Mouse (Mus musculus): ENCODE measurements around the gene Bex3. TPM values are rescaled to one million over a fixed set of nuclear protein-coding genes. Genes with fewer than 3 reads are reported as not detected.
A peak's percentile ranks its signal among the peaks of the same experiment; 100 is the strongest.
"Not testable (repeated sequence)": the region's sequence is repeated elsewhere in the genome, so short reads cannot be mapped to it uniquely, and the experiment has no call there.

Gene Bex3
- polyA plus RNA-seq, 2 experiments: 442 to 467 TPM

DNA sequence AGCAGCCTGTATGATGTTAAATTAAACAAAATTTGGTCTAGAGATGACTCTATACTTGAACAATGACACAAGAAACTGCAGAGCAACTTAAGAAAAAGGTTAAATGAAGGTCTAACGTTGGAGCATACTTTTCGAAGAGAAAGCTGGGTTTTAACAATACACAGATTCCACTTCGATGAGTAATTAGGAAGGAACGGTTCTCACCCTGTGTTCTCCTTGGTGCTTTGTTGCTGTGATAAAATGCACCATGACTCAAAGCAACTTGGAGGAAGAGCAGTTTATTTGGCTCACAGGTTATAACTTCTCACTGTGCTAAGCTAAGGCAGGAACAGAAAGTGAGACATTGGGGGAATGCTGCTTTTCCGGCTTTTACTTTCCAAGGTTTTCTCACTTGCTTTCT is 2.3 kb upstream of the Bex3 start:
- TF ChIP-seq POLR2A (IDR thresholded peaks at IDR 0.05; ENCODE audit: borderline replicate concordance, extremely low read depth, insufficient read depth, insufficient read length): no peak
- no peak overlapping the region for H3K4me3 ChIP-seq (replicated peaks; ENCODE audit: low read length)
- no peak overlapping the region for H3K9ac ChIP-seq (ENCODE audit: low read depth, low read length, severe bottlenecking)
- peaks cover 4% of the 10 kb centered on the region; the same call in 1 of the 2 replicates for H3K4me1 ChIP-seq (ENCODE audit: control insufficient read depth, insufficient read depth, low read length)
- no peak overlapping the region for H3K4me2 ChIP-seq (replicated peaks; ENCODE audit: low read depth, low read length, severe bottlenecking)
- ATAC-seq (ENCODE audit: low FRiP score, low read depth) (no peak), DNase-seq (ENCODE audit: low spot score) (no peak)
- no peaks in the 10 kb centered on the region for H3K27me3 ChIP-seq (ENCODE audit: control insufficient read depth, insufficient read depth, low read length)
- H3K36me3 ChIP-seq (ENCODE audit: control insufficient read depth, insufficient read depth, low read length): no peaks in the 10 kb centered on the region; the same call in 1 of the 2 replicates
- no peak overlapping the region for H3K27ac ChIP-seq (replicated peaks; ENCODE audit: low read depth, low read length)
- WGBS: 67% methylated on average over 5 of the region's 5 CpGs
- no peaks in the 10 kb centered on the region for H3K9me3 ChIP-seq (ENCODE audit: control insufficient read depth, low read length)

DNA sequence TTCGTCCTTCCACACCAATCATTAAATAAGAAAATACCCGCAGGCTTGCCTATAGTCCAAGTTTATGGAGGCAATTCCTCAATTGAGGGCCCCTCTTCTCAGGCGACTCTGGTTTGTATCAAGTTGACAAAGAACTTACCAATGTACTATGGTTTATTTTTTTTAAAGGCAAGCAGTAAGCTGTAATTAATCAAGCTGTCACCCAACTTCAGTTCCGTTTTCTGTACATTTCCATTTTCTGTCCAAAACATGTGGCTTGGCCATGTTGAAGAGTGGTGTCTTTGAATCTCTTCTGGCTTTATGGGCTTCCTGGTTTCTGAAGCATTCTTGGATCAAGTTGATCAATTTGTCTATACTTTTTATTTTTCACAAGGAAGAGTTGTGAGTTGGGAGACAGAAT is 1.9 kb upstream of the Bex3 start:
- H3K4me2 ChIP-seq (replicated peaks; ENCODE audit: low read depth, low read length, severe bottlenecking): no peak overlapping the region
- H3K36me3 ChIP-seq (ENCODE audit: control insufficient read depth, insufficient read depth, low read length): no peaks in the 10 kb centered on the region; the same call in 1 of the 2 replicates
- TF ChIP-seq POLR2A (IDR thresholded peaks at IDR 0.05; ENCODE audit: borderline replicate concordance, extremely low read depth, insufficient read depth, insufficient read length): no peak
- H3K4me1 ChIP-seq (ENCODE audit: control insufficient read depth, insufficient read depth, low read length): peaks cover 4% of the 10 kb centered on the region; the same call in 1 of the 2 replicates
- no peaks in the 10 kb centered on the region for H3K27me3 ChIP-seq (ENCODE audit: control insufficient read depth, insufficient read depth, low read length)
- 49% methylated on average over 4 of the region's 4 CpGs for WGBS
- H3K9me3 ChIP-seq (ENCODE audit: control insufficient read depth, low read length): no peaks in the 10 kb centered on the region
- DNase-seq (ENCODE audit: low spot score) (no peak), ATAC-seq (ENCODE audit: low FRiP score, low read depth) (no peak)
- no peak overlapping the region for H3K27ac ChIP-seq (replicated peaks; ENCODE audit: low read depth, low read length)
- no peak overlapping the region for H3K4me3 ChIP-seq (replicated peaks; ENCODE audit: low read length)
- no peak overlapping the region for H3K9ac ChIP-seq (ENCODE audit: low read depth, low read length, severe bottlenecking)

DNA sequence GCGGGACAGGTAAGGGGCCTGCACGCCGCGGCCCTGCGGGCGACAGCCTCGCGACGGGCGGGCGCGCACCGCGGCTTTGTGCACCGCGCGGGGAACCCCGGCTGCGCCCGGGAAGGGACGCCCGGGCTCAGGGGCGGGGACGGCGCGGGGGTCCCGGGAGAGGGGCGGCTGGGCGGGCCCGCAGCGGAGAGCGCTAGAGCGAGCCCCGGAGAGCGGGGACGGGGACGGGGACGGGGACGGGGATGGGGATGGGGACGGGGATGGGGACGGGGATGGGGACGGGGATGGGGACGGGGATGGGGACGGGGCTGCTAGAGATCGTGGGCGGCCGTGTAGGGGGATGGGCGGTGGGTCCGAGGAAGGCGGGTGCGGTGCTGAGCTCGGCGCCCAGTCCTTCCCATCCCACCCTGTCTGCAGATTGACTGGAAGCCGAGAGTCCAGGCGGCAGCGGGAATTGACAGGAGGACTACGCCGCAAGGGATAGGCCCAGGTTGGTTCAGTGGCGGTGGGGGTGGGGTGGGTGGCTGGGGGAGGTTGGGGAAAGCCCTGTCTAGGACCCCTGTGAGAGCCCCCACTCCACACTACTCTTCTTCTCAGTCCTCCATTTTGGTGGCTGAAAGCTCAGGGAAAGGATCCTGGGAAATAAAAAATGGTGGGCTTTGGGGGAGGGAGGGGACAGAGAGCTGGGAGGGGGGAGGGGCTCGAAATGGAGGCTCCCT is 499 bp downstream of the Bex3 start:
- peak; percentile 19 for DNase-seq (ENCODE audit: low spot score)
- not testable (repeated sequence) for H3K4me1 ChIP-seq (ENCODE audit: control insufficient read depth, insufficient read depth, low read length); H3K36me3 ChIP-seq (ENCODE audit: control insufficient read depth, insufficient read depth, low read length); H3K9me3 ChIP-seq (ENCODE audit: control insufficient read depth, low read length); ATAC-seq (ENCODE audit: low FRiP score, low read depth); H3K27me3 ChIP-seq (ENCODE audit: control insufficient read depth, insufficient read depth, low read length)
- H3K27ac ChIP-seq (replicated peaks; ENCODE audit: low read depth, low read length): 0 out of 2 replicates have a peak overlapping the region, but pooled peaks have one; percentile 58
- H3K4me2 ChIP-seq (replicated peaks; ENCODE audit: low read depth, low read length, severe bottlenecking): peak overlapping the region; percentile 31
- peak overlapping the region; percentile 41 for H3K4me3 ChIP-seq (replicated peaks; ENCODE audit: low read length)
- peak overlapping the region; percentile 55 for H3K9ac ChIP-seq (ENCODE audit: low read depth, low read length, severe bottlenecking)
- 23% methylated on average over 6 of the region's 60 CpGs for WGBS

- WGBS: 24% methylated on average over 3 of the region's 3 CpGs
- H3K9me3 ChIP-seq (ENCODE audit: control insufficient read depth, low read length): no peaks in the 10 kb centered on the region
- DNase-seq (ENCODE audit: low spot score) (no peak), ATAC-seq (ENCODE audit: low FRiP score, low read depth) (no peak)
- no peaks in the 10 kb centered on the region for H3K27me3 ChIP-seq (ENCODE audit: control insufficient read depth, insufficient read depth, low read length)
- no peaks in the 10 kb centered on the region; the same call in 1 of the 2 replicates for H3K36me3 ChIP-seq (ENCODE audit: control insufficient read depth, insufficient read depth, low read length)
- peaks cover 4% of the 10 kb centered on the region; the same call in 1 of the 2 replicates for H3K4me1 ChIP-seq (ENCODE audit: control insufficient read depth, insufficient read depth, low read length)
- no peak overlapping the region for H3K4me2 ChIP-seq (replicated peaks; ENCODE audit: low read depth, low read length, severe bottlenecking)
- no peak overlapping the region for H3K27ac ChIP-seq (replicated peaks; ENCODE audit: low read depth, low read length)
- no peak for TF ChIP-seq POLR2A (IDR thresholded peaks at IDR 0.05; ENCODE audit: borderline replicate concordance, extremely low read depth, insufficient read depth, insufficient read length)
- no peak overlapping the region for H3K4me3 ChIP-seq (replicated peaks; ENCODE audit: low read length)
- H3K9ac ChIP-seq (ENCODE audit: low read depth, low read length, severe bottlenecking): no peak overlapping the region
Observed at GRCm38 (mm10) chrX:136274542-136274941, 4.5 kb downstream of the Bex3 start.

DNA sequence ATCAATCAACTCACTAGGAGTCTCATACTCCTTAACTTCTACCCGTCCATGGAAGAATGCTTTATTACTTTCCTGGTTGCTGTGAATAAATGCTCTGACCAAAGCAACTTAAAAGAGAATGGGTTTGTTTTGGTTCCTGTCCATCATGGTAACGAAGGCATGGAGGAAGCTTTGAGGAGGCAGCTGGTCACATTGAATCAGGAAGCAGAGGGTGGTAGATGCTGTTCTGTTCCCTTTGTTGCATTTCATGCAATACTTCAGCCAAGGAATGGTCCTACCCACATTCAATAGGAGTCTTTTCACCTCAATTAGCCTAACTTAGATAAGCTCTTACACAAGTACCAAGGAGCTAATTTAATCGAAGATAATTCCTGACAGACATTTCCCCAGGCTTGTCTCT is 5.3 kb downstream of the Bex3 start:
- no peak for ATAC-seq (ENCODE audit: low FRiP score, low read depth)
- no peak for TF ChIP-seq POLR2A (IDR thresholded peaks at IDR 0.05; ENCODE audit: borderline replicate concordance, extremely low read depth, insufficient read depth, insufficient read length)
- Histone ChIP-seq H3K9ac (ENCODE audit: low read depth, low read length, severe bottlenecking) (no peak overlapping the region), H3K27me3 (ENCODE audit: control insufficient read depth, insufficient read depth, low read length) (no peaks in the 10 kb centered on the region), H3K4me2 (replicated peaks; ENCODE audit: low read depth, low read length, severe bottlenecking) (no peak overlapping the region), H3K4me3 (replicated peaks; ENCODE audit: low read length) (no peak overlapping the region), H3K27ac (replicated peaks; ENCODE audit: low read depth, low read length) (no peak overlapping the region), H3K36me3 (ENCODE audit: control insufficient read depth, insufficient read depth, low read length) (no peaks in the 10 kb centered on the region; the same call in 1 of the 2 replicates), H3K4me1 (ENCODE audit: control insufficient read depth, insufficient read depth, low read length) (peaks cover 4% of the 10 kb centered on the region; the same call in 1 of the 2 replicates), H3K9me3 (ENCODE audit: control insufficient read depth, low read length) (no peaks in the 10 kb centered on the region)
- no peak for DNase-seq (ENCODE audit: low spot score)
- WGBS: 59% methylated on average over 3 of the region's 3 CpGs
